Mouse (Mus musculus): ENCODE measurements at regions not wholly inside any gene's neighbourhood (a gene's known extent, or its start where the extent isn't known, plus 50 kb on each side); places are given as distances from the start of the nearest gene placed in this dataset.

GRCm38 (mm10) chr17:88316213-88316967 is 124.1 kb upstream of the Foxn2 start:
- Histone ChIP-seq H3K4me1 (ENCODE audit: control insufficient read depth, insufficient read depth, low read length) (peaks cover 2% of the 10 kb centered on the region; the same call in 1 of the 2 replicates), H3K27ac (ENCODE audit: insufficient read depth, low read depth, low read length) (no peak overlapping the region), H3K4me3 (ENCODE audit: insufficient read depth, low read length) (no peak overlapping the region)
- TF ChIP-seq CTCF (IDR thresholded peaks at IDR 0.05; ENCODE audit: low read depth, low read length) (no peak), POLR2A (IDR thresholded peaks at IDR 0.05; ENCODE audit: borderline replicate concordance, low read depth, low read length) (no peak)

- Histone ChIP-seq H3K4me1 (ENCODE audit: control insufficient read depth, insufficient read depth, low read length) (peaks cover 5% of the 10 kb centered on the region; the same call in 1 of the 2 replicates), H3K27ac (ENCODE audit: insufficient read depth, low read depth, low read length) (no peak overlapping the region), H3K4me3 (ENCODE audit: insufficient read depth, low read length) (no peak overlapping the region)
- TF ChIP-seq POLR2A (IDR thresholded peaks at IDR 0.05; ENCODE audit: borderline replicate concordance, low read depth, low read length), result no peak
- TF ChIP-seq CTCF (IDR thresholded peaks at IDR 0.05; ENCODE audit: low read depth, low read length), result no peak
Observed at GRCm38 (mm10) chr17:88317311-88317710, 123.2 kb upstream of the Foxn2 start.

DNA sequence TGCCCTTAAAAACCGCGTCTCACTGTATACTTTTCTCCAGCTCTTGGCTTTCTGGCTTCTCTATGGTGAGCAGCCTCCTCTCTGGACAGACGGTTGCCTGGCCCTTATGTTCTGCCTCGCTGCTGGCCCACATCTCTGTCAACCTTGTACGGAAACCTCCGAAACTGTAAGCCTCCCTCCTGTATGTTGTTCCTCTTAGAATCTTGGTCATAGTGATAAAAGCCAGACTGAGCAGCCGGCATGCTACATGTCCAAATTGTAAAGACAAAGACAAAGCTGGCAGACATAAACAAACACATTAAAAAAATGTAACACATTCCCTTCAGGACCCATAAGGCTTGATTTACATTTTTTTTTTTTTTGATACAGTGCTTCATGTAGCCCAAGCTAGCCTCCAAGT is 122.7 kb upstream of the Foxn2 start:
- no peak overlapping the region for H3K4me3 ChIP-seq (ENCODE audit: insufficient read depth, low read length)
- H3K27ac ChIP-seq (ENCODE audit: insufficient read depth, low read depth, low read length), result no peak overlapping the region
- H3K4me1 ChIP-seq (ENCODE audit: control insufficient read depth, insufficient read depth, low read length), result peaks cover 5% of the 10 kb centered on the region; the same call in 1 of the 2 replicates
- TF ChIP-seq POLR2A (IDR thresholded peaks at IDR 0.05; ENCODE audit: borderline replicate concordance, low read depth, low read length) (no peak), CTCF (IDR thresholded peaks at IDR 0.05; ENCODE audit: low read depth, low read length) (no peak)

DNA sequence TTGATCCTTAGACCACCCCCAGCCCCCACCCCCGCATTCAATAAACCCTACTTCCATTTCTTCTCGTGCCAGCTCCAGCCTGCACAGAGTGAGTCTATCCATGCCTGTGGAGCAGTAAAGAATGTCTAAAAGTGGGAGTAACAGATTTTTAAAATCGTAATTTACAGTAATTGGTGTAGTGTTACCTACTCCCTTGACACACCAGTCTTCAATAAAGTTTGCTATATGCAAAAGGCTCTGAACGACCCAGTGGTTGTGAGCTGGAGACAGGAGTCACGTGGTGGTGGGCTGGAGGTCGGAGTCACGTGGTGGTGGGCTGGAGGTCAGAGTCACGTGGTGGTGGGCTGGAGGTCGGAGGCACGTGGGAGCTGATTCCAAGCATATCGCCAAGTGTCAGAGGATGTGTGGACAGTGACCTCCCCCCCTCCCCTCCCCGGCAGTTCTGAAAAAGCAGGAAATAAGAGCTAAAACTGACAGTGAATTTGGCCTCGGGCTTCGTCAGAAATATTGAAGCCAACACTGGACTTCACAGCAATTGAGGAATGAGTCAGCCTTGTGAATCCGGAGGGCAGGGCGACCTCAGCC is 122.2 kb upstream of the Foxn2 start:
- Histone ChIP-seq H3K27ac (ENCODE audit: insufficient read depth, low read depth, low read length) (no peak overlapping the region), H3K4me3 (ENCODE audit: insufficient read depth, low read length) (no peak overlapping the region)
- TF ChIP-seq POLR2A (IDR thresholded peaks at IDR 0.05; ENCODE audit: borderline replicate concordance, low read depth, low read length) (no peak), CTCF (IDR thresholded peaks at IDR 0.05; ENCODE audit: low read depth, low read length) (no peak)

GRCm38 (mm10) chr17:88318936-88319335 is 121.6 kb upstream of the Foxn2 start:
- H3K4me3 ChIP-seq (ENCODE audit: insufficient read depth, low read length), result no peak overlapping the region
- TF ChIP-seq CTCF (IDR thresholded peaks at IDR 0.05; ENCODE audit: low read depth, low read length) (no peak), POLR2A (IDR thresholded peaks at IDR 0.05; ENCODE audit: borderline replicate concordance, low read depth, low read length) (no peak)
- H3K27ac ChIP-seq (ENCODE audit: insufficient read depth, low read depth, low read length), result no peak overlapping the region
- H3K4me1 ChIP-seq (ENCODE audit: control insufficient read depth, insufficient read depth, low read length), result peaks cover 5% of the 10 kb centered on the region; the same call in 1 of the 2 replicates

More for the DNA sequence above, 122.2 kb upstream of the Foxn2 start:
- peaks cover 5% of the 10 kb centered on the region; the same call in 1 of the 2 replicates for H3K4me1 ChIP-seq (ENCODE audit: control insufficient read depth, insufficient read depth, low read length)

- no peak for TF ChIP-seq CTCF (IDR thresholded peaks at IDR 0.05; ENCODE audit: low read depth, low read length)
- Histone ChIP-seq H3K27ac (ENCODE audit: insufficient read depth, low read depth, low read length) (no peak overlapping the region), H3K4me3 (ENCODE audit: insufficient read depth, low read length) (no peak overlapping the region), H3K4me1 (ENCODE audit: control insufficient read depth, insufficient read depth, low read length) (peaks cover 5% of the 10 kb centered on the region; the same call in 1 of the 2 replicates)
Observed at GRCm38 (mm10) chr17:88320686-88321085, 119.8 kb upstream of the Foxn2 start.

- Histone ChIP-seq H3K4me3 (ENCODE audit: insufficient read depth, low read length) (no peak overlapping the region), H3K4me1 (ENCODE audit: control insufficient read depth, insufficient read depth, low read length) (peaks cover 7% of the 10 kb centered on the region), H3K27ac (ENCODE audit: insufficient read depth, low read depth, low read length) (no peak overlapping the region)
- no peak for TF ChIP-seq POLR2A (IDR thresholded peaks at IDR 0.05; ENCODE audit: borderline replicate concordance, low read depth, low read length)
- TF ChIP-seq CTCF (IDR thresholded peaks at IDR 0.05; ENCODE audit: low read depth, low read length), result no peak
Observed at GRCm38 (mm10) chr17:88325326-88325909, 115.1 kb upstream of the Foxn2 start.

DNA sequence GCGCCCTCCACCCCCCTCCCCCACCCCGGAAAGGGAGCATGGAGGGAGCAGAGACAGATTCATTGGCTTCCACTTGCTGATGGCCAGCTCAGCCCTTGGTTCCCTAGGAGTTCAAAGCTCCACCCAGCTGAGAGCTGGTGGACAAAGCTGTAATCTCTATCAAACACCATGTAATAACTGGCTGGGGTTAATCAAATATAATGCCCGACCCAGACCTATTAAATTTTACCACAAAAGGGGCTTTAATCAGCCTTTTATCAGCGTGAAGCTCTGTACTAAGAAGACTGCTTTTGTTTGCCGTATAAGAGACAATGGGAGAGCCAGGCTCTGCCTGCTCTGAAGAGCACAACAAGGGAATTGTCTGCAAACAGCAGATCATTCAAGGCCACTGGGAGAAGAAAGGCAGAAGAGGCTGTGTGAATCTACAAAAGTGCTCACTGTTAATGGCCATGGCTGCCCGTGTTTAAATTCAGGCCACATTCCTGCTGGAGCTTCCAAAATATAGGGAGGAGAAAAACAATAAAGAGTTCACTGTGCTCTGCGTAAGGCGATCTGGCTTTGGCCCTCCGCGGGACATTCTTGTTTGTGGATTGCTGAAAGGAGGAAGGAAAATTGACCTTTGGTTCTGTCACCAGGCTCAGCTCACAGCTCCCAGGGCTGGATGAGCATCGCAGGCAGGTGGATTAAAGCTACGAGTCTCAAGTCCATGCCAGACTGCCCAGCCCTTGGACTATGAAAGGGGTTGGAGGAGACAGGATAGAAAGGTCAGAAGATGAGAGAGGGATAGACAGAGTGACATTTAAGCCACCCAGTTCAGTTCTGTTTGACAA is 114.4 kb upstream of the Foxn2 start:
- no peak overlapping the region for H3K27ac ChIP-seq (ENCODE audit: insufficient read depth, low read depth, low read length)
- TF ChIP-seq CTCF (IDR thresholded peaks at IDR 0.05; ENCODE audit: low read depth, low read length), result no peak
- H3K4me3 ChIP-seq (ENCODE audit: insufficient read depth, low read length), result no peak overlapping the region
- H3K4me1 ChIP-seq (ENCODE audit: control insufficient read depth, insufficient read depth, low read length), result peaks cover 7% of the 10 kb centered on the region

DNA sequence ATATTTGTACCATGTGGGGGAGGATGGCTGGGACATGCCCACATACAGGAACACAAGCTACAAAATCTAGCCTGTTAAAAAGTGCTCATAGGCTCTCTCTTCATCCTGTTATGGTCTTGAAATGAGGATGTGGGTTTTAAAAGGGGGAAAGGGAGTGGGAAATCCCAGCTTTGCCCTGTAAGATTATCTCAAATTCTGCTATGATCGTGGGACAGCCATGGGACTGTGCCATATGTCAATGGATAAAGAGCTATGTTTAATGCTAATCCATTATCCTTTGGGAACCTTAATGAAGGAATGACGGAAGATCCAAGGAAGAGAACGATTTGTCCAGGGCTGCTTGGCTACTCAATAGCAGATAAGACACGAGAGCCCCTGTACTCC is 113.8 kb upstream of the Foxn2 start:
- H3K4me3 ChIP-seq (ENCODE audit: insufficient read depth, low read length), result no peak overlapping the region
- H3K27ac ChIP-seq (ENCODE audit: insufficient read depth, low read depth, low read length), result no peak overlapping the region
- no peak for TF ChIP-seq POLR2A (IDR thresholded peaks at IDR 0.05; ENCODE audit: borderline replicate concordance, low read depth, low read length)
- H3K4me1 ChIP-seq (ENCODE audit: control insufficient read depth, insufficient read depth, low read length), result peaks cover 2% of the 10 kb centered on the region
